ENCODE assay signal across 32 mouse cellular contexts in the genomic region with DNA sequence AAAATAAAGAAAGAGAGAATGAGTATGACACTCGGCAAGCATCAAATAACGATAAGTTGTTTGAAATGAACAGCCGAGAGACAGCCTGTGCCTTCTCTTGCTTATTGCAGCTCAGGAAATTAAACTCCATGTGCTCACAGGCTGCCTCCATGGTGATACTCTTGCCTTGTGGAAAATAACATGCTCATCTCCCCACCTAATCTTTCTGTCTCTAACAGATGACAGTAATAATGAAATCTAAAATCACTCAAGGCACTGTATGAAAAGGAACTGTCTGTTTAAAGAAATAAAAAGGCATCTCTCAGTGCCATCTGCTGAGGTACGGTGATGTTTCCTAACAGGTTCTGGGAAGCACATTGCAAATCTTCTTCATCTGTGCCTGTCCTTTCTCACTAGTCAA.
DNase-seq lines count a peak whose midpoint lies in the region; ATAC-seq and TF ChIP-seq lines count a peak whose summit lies in the region.
"Had no signal": no experiment of that assay in that cellular context is flagged by ENCODE, and none has a peak within 500 bp of the region (broad histone marks: within the 10 kb centered on the region; RNA-seq: fewer than 3 reads in every experiment).

No protein-coding gene starts in this region.

- peak; percentile 23 for DNase-seq in hindbrain, postnatal 0 days (ENCODE audit: low spot score)
- DNase-seq in brain, adult 2 months (ENCODE audit: low read depth, low spot score): peak; percentile 53
- peak; percentile 50 for DNase-seq in brain, embryonic 14.5 days (ENCODE audit: low read depth)
- DNase-seq in layer of hippocampus, adult 9-11 months: peak; percentile 64
- DNase-seq in liver, postnatal 0 days: no peak
- DNase-seq in lung, postnatal 4 days: no peak
- DNase-seq: adrenal gland, adult 2 months; adrenal gland, postnatal 36 days; B cell, adult 2 months; cerebellum, adult 11 months; cerebellum, adult 9-10 months; cerebellum, postnatal 36 days; gastrocnemius, adult 2 months; gastrocnemius, postnatal 36 days; heart, adult 18-20 months; heart, postnatal 4 days; kidney, adult 11 months; kidney, postnatal 14 days; liver; lung, embryonic 14.5 days; lung, postnatal 14 days; thymus, adult 18-20 months; thymus, postnatal 25 days had no signal

- no peaks in the 10 kb centered on the region for H3K4me1 ChIP-seq in hindbrain, postnatal 0 days (ENCODE audit: insufficient read depth, low read length)
- H3K4me1 ChIP-seq in hindbrain, embryonic 12.5 days: no peaks in the 10 kb centered on the region
- H3K4me1 ChIP-seq in liver, postnatal 0 days (ENCODE audit: insufficient read depth): no peaks in the 10 kb centered on the region
- H3K4me1 ChIP-seq: heart, embryonic 12.5 days; midbrain, embryonic 12.5 days; neural tube, embryonic 13.5 days; stomach, embryonic 15.5 days had no signal

- H3K27me3 ChIP-seq in hindbrain, postnatal 0 days (ENCODE audit: insufficient read depth, low read length): no peaks in the 10 kb centered on the region
- H3K27me3 ChIP-seq in hindbrain, embryonic 12.5 days: no peaks in the 10 kb centered on the region
- H3K27me3 ChIP-seq in liver, postnatal 0 days (ENCODE audit: insufficient read depth, low read length): no peaks in the 10 kb centered on the region
- H3K27me3 ChIP-seq: heart, embryonic 12.5 days; midbrain, embryonic 12.5 days; neural tube, embryonic 13.5 days; stomach, embryonic 15.5 days had no signal

- no peak overlapping the region for H3K9ac ChIP-seq in hindbrain, postnatal 0 days (replicated peaks; ENCODE audit: low read length)
- H3K9ac ChIP-seq in hindbrain, embryonic 12.5 days: no peak overlapping the region
- H3K9ac ChIP-seq in liver, postnatal 0 days (replicated peaks): no peak overlapping the region
- H3K9ac ChIP-seq: heart, embryonic 12.5 days; hindbrain, embryonic 14.5 days; liver, embryonic 14.5 days; lung, embryonic 14.5 days; midbrain, embryonic 12.5 days; neural tube, embryonic 13.5 days; stomach, embryonic 15.5 days had no signal

- 75% methylated on average over 4 of the region's 4 CpGs for WGBS in hindbrain, postnatal 0 days
- WGBS in hindbrain, embryonic 12.5 days: 94% methylated on average over 4 of the region's 4 CpGs
- 84% methylated on average over 4 of the region's 4 CpGs for WGBS in liver, postnatal 0 days (ENCODE audit: insufficient replicate concordance)

- TF ChIP-seq POLR2A in brain, embryonic 14.5 days (IDR thresholded peaks at IDR 0.05; ENCODE audit: borderline replicate concordance, extremely low read depth, insufficient read depth, insufficient read length, poor library complexity, severe bottlenecking): no peak

- H3K36me3 ChIP-seq in hindbrain, postnatal 0 days (ENCODE audit: insufficient read depth, low read length): no peaks in the 10 kb centered on the region
- no peaks in the 10 kb centered on the region for H3K36me3 ChIP-seq in hindbrain, embryonic 12.5 days
- no peaks in the 10 kb centered on the region for H3K36me3 ChIP-seq in liver, postnatal 0 days (replicated peaks; ENCODE audit: insufficient read depth, low read length)
- H3K36me3 ChIP-seq: heart, embryonic 12.5 days; midbrain, embryonic 12.5 days; neural tube, embryonic 13.5 days; stomach, embryonic 15.5 days had no signal

- no peak for TF ChIP-seq EP300 in liver, postnatal 0 days (IDR thresholded peaks at IDR 0.05; ENCODE audit: low read depth)

- ATAC-seq in hindbrain, postnatal 0 days: no peak; the same call in 1 of the 2 replicates
- no peak for ATAC-seq in hindbrain, embryonic 12.5 days (ENCODE audit: low FRiP score)
- ATAC-seq in liver, postnatal 0 days: no peak
- ATAC-seq: activated CD4-positive, CD25-positive, alpha-beta regulatory T cell, adult 4 months; inflammation-experienced regulatory T-cells, adult 6 months had no signal

- no peaks in the 10 kb centered on the region for H3K9me3 ChIP-seq in hindbrain, postnatal 0 days (ENCODE audit: low read length)
- no peaks in the 10 kb centered on the region for H3K9me3 ChIP-seq in hindbrain, embryonic 12.5 days (replicated peaks)
- no peaks in the 10 kb centered on the region for H3K9me3 ChIP-seq in liver, postnatal 0 days (ENCODE audit: low read length)
- H3K9me3 ChIP-seq: heart, embryonic 12.5 days; midbrain, embryonic 12.5 days; neural tube, embryonic 13.5 days; stomach, embryonic 15.5 days had no signal

- no peak overlapping the region for H3K27ac ChIP-seq in hindbrain, postnatal 0 days
- no peak overlapping the region for H3K27ac ChIP-seq in hindbrain, embryonic 12.5 days
- no peak overlapping the region for H3K27ac ChIP-seq in liver, postnatal 0 days (ENCODE audit: low read depth)
- H3K27ac ChIP-seq: gastrocnemius, adult 2 months; hindbrain, embryonic 14.5 days; liver, embryonic 14.5 days; midbrain, embryonic 12.5 days; neural tube, embryonic 13.5 days; stomach, embryonic 15.5 days had no signal

- no peak overlapping the region for H3K4me3 ChIP-seq in hindbrain, postnatal 0 days (ENCODE audit: low read length)
- H3K4me3 ChIP-seq in hindbrain, embryonic 12.5 days: no peak overlapping the region
- H3K4me3 ChIP-seq in liver, postnatal 0 days (ENCODE audit: low read depth, low read length): no peak overlapping the region
- H3K4me3 ChIP-seq: gastrocnemius, adult 2 months; heart, embryonic 12.5 days; midbrain, embryonic 12.5 days; neural tube, embryonic 13.5 days; stomach, embryonic 15.5 days had no signal

- TF ChIP-seq CTCF in hindbrain, postnatal 0 days (IDR thresholded peaks at IDR 0.05; ENCODE audit: low read depth): no peak
- no peak for TF ChIP-seq CTCF in brain, embryonic 14.5 days (IDR thresholded peaks at IDR 0.05; ENCODE audit: borderline replicate concordance, extremely low read depth, insufficient read depth, insufficient read length)
- no peak for TF ChIP-seq CTCF in liver, postnatal 0 days (IDR thresholded peaks at IDR 0.05; ENCODE audit: low read depth)

- H3K4me2 ChIP-seq in hindbrain, postnatal 0 days (ENCODE audit: low read depth, low read length): no peak overlapping the region
- no peak overlapping the region for H3K4me2 ChIP-seq in hindbrain, embryonic 12.5 days (replicated peaks)
- H3K4me2 ChIP-seq in liver, postnatal 0 days (ENCODE audit: low read depth, low read length): no peak overlapping the region
- H3K4me2 ChIP-seq: heart, embryonic 12.5 days; hindbrain, embryonic 14.5 days; lung, embryonic 14.5 days; midbrain, embryonic 12.5 days; neural tube, embryonic 13.5 days; stomach, embryonic 15.5 days had no signal

Comparison
In these comparisons a context has a peak if more than half of its experiments do, and no peak if none do; other contexts are left out.
1. DNase-seq: peak in hindbrain, postnatal 0 days (single experiment), brain, adult 2 months (single experiment), brain, embryonic 14.5 days (single experiment) and layer of hippocampus, adult 9-11 months (single experiment); none in liver, postnatal 0 days (single experiment) and lung, postnatal 4 days (0 of 2).